Mouse (Mus musculus) C2C12 (cell line): ENCODE measurements at regions not wholly inside any gene's neighbourhood (a gene's known extent, or its start where the extent isn't known, plus 50 kb on each side); places are given as distances from the start of the nearest gene placed in this dataset.

Experiments
- H3K27me3 ChIP-seq: one replicate; pipeline ENCODE4 v1.6.1; 2011; ENCODE audit not compliant: control insufficient read depth, insufficient read depth, insufficient read length
- H3K36me3 ChIP-seq: one replicate; pipeline ENCODE4 v1.6.1; 2011; ENCODE audit not compliant: control insufficient read depth, insufficient read depth
- H3K4me3 ChIP-seq: one replicate; pipeline ENCODE4 v1.5.1; 2011; ENCODE audit warnings: mild to moderate bottlenecking, control low read depth; ENCODE audit not compliant: poor library complexity, insufficient read depth, severe bottlenecking
- H3K79me2 ChIP-seq: one replicate; pipeline ENCODE4 v1.6.1; 2011; ENCODE audit not compliant: control insufficient read depth, insufficient read depth
- H3K79me3 ChIP-seq: one replicate; pipeline ENCODE4 v1.6.1; 2011; ENCODE audit warnings: low read depth, control low read depth
- H3ac ChIP-seq: one replicate; pipeline ENCODE3; 2011; ENCODE audit warnings: low read depth; ENCODE audit not compliant: control insufficient read depth, insufficient read length
- CEBPB ChIP-seq: IDR thresholded peaks from one replicate; pipeline ENCODE4 v1.6.1; 2011; ENCODE audit warnings: low read depth, mild to moderate bottlenecking, control low read depth, moderate library complexity
- CTCF ChIP-seq: IDR thresholded peaks from one replicate; pipeline ENCODE4 v1.5.1; 2011; ENCODE audit not compliant: control insufficient read depth, insufficient read depth, insufficient read length
- FOSL1 ChIP-seq: IDR thresholded peaks from one replicate; pipeline ENCODE4 v1.8.0; 2011; ENCODE audit warnings: mild to moderate bottlenecking, low read length; ENCODE audit not compliant: poor library complexity, insufficient read depth, severe bottlenecking
- MAX ChIP-seq: IDR thresholded peaks from one replicate; pipeline ENCODE4 v1.6.1; 2011; ENCODE audit warnings: mild to moderate bottlenecking, control low read depth
- MYOD1 ChIP-seq: IDR thresholded peaks from one replicate; pipeline ENCODE4 v1.6.1; 2011; ENCODE audit warnings: low read depth; ENCODE audit not compliant: control insufficient read depth, insufficient read length
- MYOG ChIP-seq: IDR thresholded peaks from one replicate; pipeline ENCODE4 v1.6.1; 2011; ENCODE audit not compliant: control insufficient read depth, insufficient read length; ENCODE audit errors: extremely low read depth
- USF1 ChIP-seq: IDR thresholded peaks from one replicate; pipeline ENCODE4 v1.6.1; 2011; ENCODE audit warnings: low read depth, mild to moderate bottlenecking, control low read depth, moderate library complexity

- no peak for TF ChIP-seq MAX
- TF ChIP-seq CEBPB, result no peak
- no peak for TF ChIP-seq MYOG
- TF ChIP-seq MYOD1, result no peak
- TF ChIP-seq FOSL1, result no peak
- no peak for TF ChIP-seq USF1
- no peak for TF ChIP-seq CTCF
- no peaks in the 10 kb centered on the region for H3K27me3 ChIP-seq
- no peak overlapping the region for H3K4me3 ChIP-seq
- H3K36me3 ChIP-seq, result no peaks in the 10 kb centered on the region
- no peak overlapping the region for H3ac ChIP-seq
- H3K79me3 ChIP-seq, result no peaks in the 10 kb centered on the region
- no peaks in the 10 kb centered on the region for H3K79me2 ChIP-seq
Observed at GRCm38 (mm10) chr10:96337088-96337666, 200.8 kb downstream of the Gm5426 start.

DNA sequence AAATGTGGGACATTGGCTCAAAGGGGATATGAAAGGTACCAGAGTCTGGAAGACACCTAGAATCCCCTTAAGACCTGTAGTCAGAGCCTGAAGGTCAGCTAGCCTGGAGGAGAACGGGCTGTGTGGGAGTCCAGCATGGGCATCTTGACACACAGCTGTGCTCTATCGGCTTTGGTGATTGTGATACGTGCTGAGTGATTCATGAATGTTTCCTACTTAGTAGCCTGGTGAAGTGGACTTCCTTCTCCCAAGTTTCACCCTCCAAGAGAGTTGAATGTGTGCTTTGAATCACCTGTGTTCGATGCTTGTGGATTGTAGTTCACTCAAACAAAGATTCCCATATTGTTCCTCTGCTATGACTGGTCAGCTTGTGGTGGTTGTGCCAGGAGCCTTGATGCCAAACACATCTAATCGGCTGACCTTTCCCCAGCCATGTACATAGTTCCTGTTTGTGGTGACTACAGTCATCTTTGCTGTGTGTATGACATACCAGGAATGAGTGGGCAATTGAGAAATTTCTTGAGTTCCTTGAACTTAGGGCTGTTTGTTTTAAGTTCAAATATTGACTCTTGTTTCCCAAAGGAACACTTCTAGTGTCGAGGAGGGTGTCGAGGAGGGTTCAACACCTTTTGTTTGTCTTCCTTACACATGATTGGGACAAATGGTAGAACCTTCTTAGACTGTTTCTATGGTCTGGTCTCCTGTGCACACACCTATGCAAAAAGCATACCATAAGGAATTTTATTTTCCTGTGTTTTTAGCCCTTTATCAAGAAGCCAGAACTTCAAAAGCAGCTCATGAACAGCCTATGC is 201.6 kb downstream of the Gm5426 start:
- H3K79me2 ChIP-seq, result no peaks in the 10 kb centered on the region
- no peaks in the 10 kb centered on the region for H3K79me3 ChIP-seq
- TF ChIP-seq MYOG (no peak), CEBPB (peak; percentile 15), FOSL1 (no peak)
- no peak overlapping the region for H3ac ChIP-seq
- no peaks in the 10 kb centered on the region for H3K36me3 ChIP-seq
- H3K27me3 ChIP-seq, result no peaks in the 10 kb centered on the region
- H3K4me3 ChIP-seq, result no peak overlapping the region

DNA sequence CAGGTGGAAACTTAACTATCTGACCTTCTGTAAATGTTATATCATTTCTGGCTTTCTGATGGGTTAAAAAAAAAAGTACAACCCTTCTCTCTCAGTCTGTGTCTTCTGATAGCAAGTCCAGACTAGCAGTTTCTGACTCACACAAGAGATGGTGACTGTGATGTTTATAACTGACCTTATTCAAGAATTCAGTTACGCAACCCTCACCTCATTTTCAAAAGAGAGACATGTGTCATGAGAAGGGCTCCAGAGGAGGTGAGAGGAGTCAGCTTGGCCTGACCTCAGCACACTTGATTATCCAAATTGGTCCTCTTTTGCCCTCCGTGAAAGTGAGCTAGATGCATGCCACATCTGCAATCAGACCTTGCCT is 202.2 kb downstream of the Gm5426 start:
- TF ChIP-seq CEBPB (peak; percentile 95), MYOG (no peak), MAX (no peak)
- H3ac ChIP-seq, result no peak overlapping the region
- no peaks in the 10 kb centered on the region for H3K27me3 ChIP-seq
- no peaks in the 10 kb centered on the region for H3K36me3 ChIP-seq
- H3K79me2 ChIP-seq, result no peaks in the 10 kb centered on the region
- no peak overlapping the region for H3K4me3 ChIP-seq
- H3K79me3 ChIP-seq, result no peaks in the 10 kb centered on the region

GRCm38 (mm10) chr10:96342476-96342875 is 206.1 kb downstream of the Gm5426 start:
- H3K27me3 ChIP-seq, result no peaks in the 10 kb centered on the region
- H3K79me2 ChIP-seq, result no peaks in the 10 kb centered on the region
- TF ChIP-seq CTCF (no peak), USF1 (no peak), MYOD1 (no peak), FOSL1 (no peak)
- H3ac ChIP-seq, result no peak overlapping the region
- no peaks in the 10 kb centered on the region for H3K79me3 ChIP-seq
- no peak overlapping the region for H3K4me3 ChIP-seq
- H3K36me3 ChIP-seq, result no peaks in the 10 kb centered on the region

- no peak overlapping the region for H3ac ChIP-seq
- TF ChIP-seq FOSL1 (no peak), MYOD1 (no peak), MYOG (no peak), USF1 (no peak), MAX (no peak), CEBPB (no peak), CTCF (no peak)
- H3K4me3 ChIP-seq, result no peak overlapping the region
- no peaks in the 10 kb centered on the region for H3K27me3 ChIP-seq
- no peaks in the 10 kb centered on the region for H3K79me3 ChIP-seq
- H3K79me2 ChIP-seq, result no peaks in the 10 kb centered on the region
- H3K36me3 ChIP-seq, result no peaks in the 10 kb centered on the region
Observed at GRCm38 (mm10) chr10:96343666-96344065, 207.3 kb downstream of the Gm5426 start.

DNA sequence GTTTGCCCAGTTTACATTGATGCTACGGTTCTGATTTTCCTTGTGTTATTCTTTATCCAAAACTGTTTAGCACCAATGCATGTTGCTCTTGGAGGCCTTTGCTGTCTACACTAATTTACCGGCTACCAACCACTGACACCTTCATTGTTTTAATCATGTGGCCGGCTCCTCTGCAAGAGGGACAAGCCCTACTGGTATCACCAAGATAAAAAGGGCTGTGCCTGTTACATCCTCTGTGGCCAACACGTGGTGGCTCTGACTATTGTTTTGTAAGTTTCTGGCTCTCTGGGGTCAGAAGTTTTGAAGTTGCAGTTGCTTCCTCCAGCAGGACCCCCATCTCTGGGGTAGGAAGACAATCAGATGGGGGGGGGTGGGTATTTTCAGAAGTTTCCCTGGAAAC is 214.3 kb downstream of the Gm5426 start:
- no peaks in the 10 kb centered on the region for H3K79me3 ChIP-seq
- TF ChIP-seq FOSL1 (no peak), CTCF (no peak)
- no peaks in the 10 kb centered on the region for H3K36me3 ChIP-seq
- no peak overlapping the region for H3ac ChIP-seq
- H3K4me3 ChIP-seq, result no peak overlapping the region
- H3K79me2 ChIP-seq, result no peaks in the 10 kb centered on the region
- H3K27me3 ChIP-seq, result no peaks in the 10 kb centered on the region

- no peak for TF ChIP-seq MAX
- TF ChIP-seq MYOG, result no peak
- TF ChIP-seq CTCF, result no peak
- no peak for TF ChIP-seq FOSL1
- TF ChIP-seq CEBPB, result no peak
- TF ChIP-seq USF1, result no peak
- peak; percentile 50 for TF ChIP-seq MYOD1
- Histone ChIP-seq H3ac (no peak overlapping the region), H3K27me3 (no peaks in the 10 kb centered on the region), H3K79me2 (no peaks in the 10 kb centered on the region), H3K4me3 (no peak overlapping the region), H3K79me3 (no peaks in the 10 kb centered on the region), H3K36me3 (no peaks in the 10 kb centered on the region)
Observed at GRCm38 (mm10) chr10:96351320-96351719, 214.9 kb downstream of the Gm5426 start.
